Mouse (Mus musculus): Measurements from ENCODE around the gene Oxa1l. TPM values are rescaled to one million over a fixed set of nuclear protein-coding genes. Genes with fewer than 3 reads are reported as not detected.

The Oxa1l gene
- 10 to 100 TPM; 66.8 to 70.6 TPM for polyA plus RNA-seq (2012; fragmentation: generic; extraction: Trizol)

DNA sequence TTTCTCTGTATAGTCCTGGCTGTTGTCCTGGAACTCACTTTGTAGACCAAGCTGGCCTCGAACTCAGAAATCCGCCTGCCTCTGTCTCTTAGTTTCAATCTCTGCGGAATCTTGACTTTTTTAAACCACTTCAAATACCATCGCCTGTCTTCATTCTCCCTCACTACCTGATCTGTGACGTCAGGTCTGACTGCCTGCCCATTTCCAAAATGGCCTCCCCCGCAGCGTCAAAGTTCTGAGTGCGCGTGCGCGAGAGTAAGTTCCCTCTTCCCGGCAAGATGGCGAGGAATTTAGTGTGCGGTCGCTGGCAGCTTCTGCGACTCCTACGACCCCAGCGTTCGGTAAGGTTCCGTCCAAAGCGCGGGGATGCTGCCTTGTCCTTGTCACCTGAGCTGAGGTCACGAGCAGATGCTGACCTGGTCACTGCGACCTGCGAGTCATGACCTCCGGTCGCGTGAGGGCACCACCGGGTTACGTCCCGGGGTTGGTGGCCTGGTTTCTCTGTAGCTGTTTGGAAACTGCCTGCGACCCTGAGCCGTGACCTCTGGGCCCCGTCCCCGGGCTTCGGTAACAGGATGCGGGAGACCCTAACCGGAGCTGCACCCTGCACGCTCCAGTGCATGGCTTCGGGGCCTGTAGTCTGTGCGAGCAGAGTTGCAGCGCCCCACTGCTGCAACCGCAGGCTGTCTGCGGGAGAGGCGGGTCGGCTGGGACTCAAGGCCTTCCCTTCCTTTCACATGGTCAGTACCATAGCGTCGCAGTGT is at the start of gene Oxa1l:
TSS of gene Oxa1l (plus strand) at position 258 of the 764 bp plus-strand sequence.

DNA sequence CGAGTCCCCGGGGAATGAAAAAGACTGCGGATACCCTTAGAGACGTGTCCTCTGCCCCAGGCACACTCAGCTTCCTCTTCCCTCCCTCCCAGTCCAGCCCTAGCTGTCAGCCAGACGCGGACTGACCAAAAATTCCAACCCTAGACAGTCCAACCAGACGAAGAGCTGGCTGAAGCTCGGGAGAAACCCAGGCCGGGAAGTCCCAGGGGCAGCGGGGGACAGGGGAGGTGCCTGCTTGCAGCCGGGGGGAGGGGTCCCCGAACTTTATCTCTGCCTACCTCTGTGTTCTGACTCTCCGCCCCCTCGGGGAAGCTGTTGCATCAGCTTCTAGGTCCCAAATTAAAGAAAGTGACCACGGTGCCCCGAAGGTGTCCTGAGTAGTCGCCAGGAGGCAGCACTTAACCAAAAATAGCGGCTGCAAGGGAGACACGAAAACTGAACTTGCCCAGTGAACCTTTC is 57.0 kb downstream of the Oxa1l start, which contains the start of gene Slc7a7:
TSS of gene Slc7a7 (minus strand) at position 158 of the 459 bp plus-strand sequence.

Other genes with a start within 250 kb of the Oxa1l start
- 100 to 1,000 TPM; 272 to 352 TPM for gene Dad1, start 106.7 kb upstream of the Oxa1l start, polyA plus RNA-seq (2012; fragmentation: generic; extraction: Trizol)
- gene Abhd4, start 106.6 kb upstream of the Oxa1l start, polyA plus RNA-seq (2012; fragmentation: generic; extraction: Trizol): 10 to 100 TPM; 27.5 to 79.6 TPM
- gene Olfr49, start 75.9 kb upstream of the Oxa1l start, polyA plus RNA-seq (2012; fragmentation: generic; extraction: Trizol): not detected
- gene Slc7a7, start 56.9 kb downstream of the Oxa1l start, polyA plus RNA-seq (2012; fragmentation: generic; extraction: Trizol): 1 to 10 TPM in 1 of 2 experiments, under 1 TPM in 1; 0.19 to 1.9 TPM
- 100 to 1,000 TPM; 362 to 381 TPM for gene Mrpl52, start 66.1 kb downstream of the Oxa1l start, polyA plus RNA-seq (2012; fragmentation: generic; extraction: Trizol)
- 100 to 1,000 TPM in 1 of 2 experiments, 10 to 100 TPM in 1; 33.7 to 322 TPM for gene Mmp14, start 70.8 kb downstream of the Oxa1l start, polyA plus RNA-seq (2012; fragmentation: generic; extraction: Trizol)
- gene Lrp10, start 103.3 kb downstream of the Oxa1l start, polyA plus RNA-seq (2012; fragmentation: generic; extraction: Trizol): 10 to 100 TPM; 33.4 to 60.8 TPM
- under 1 TPM in 1 of 2 experiments, not detected in 1; 0.18 TPM for gene Rem2, start 115.3 kb downstream of the Oxa1l start, polyA plus RNA-seq (2012; fragmentation: generic; extraction: Trizol)
- gene Prmt5, start 156.7 kb downstream of the Oxa1l start, polyA plus RNA-seq (2012; fragmentation: generic; extraction: Trizol): 10 to 100 TPM; 35.7 to 56.0 TPM
- gene Haus4, start 193.8 kb downstream of the Oxa1l start, polyA plus RNA-seq (2012; fragmentation: generic; extraction: Trizol): 10 to 100 TPM; 27.7 to 29.6 TPM
- gene Ajuba, start 216.7 kb downstream of the Oxa1l start, polyA plus RNA-seq (2012; fragmentation: generic; extraction: Trizol): 10 to 100 TPM; 13.2 to 19.5 TPM
- 1 to 10 TPM; 1.4 to 8.7 TPM for gene 4931414P19Rik, start 245.2 kb downstream of the Oxa1l start, polyA plus RNA-seq (2012; fragmentation: generic; extraction: Trizol)

Data from C3H10T1/2 (cell line).